Mouse (Mus musculus): ENCODE measurements at regions not wholly inside any gene's neighbourhood (a gene's known extent, or its start where the extent isn't known, plus 50 kb on each side); places are given as distances from the start of the nearest gene placed in this dataset.

DNA sequence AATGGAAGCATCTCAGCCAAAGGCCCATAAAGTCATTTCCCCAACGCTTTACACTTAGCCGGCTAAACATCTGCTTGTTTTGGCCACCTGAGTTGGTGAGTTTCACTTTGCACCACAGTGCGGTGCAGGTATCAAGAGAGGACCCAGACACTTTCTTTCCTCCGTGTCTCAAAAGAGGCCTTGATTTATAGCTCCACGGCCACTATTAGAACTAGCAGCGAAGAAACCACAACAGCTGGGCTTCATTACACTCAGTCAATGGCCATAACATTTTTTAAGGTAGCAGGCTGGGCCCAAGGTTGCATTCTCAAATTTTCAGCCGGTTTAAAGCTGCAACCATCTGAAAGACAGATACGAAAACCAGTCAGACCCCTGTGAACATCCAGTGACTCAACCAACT, 103.4 kb downstream of the Mreg start:
- peak; percentile 22 for DNase-seq (ENCODE audit: low read depth)

DNA sequence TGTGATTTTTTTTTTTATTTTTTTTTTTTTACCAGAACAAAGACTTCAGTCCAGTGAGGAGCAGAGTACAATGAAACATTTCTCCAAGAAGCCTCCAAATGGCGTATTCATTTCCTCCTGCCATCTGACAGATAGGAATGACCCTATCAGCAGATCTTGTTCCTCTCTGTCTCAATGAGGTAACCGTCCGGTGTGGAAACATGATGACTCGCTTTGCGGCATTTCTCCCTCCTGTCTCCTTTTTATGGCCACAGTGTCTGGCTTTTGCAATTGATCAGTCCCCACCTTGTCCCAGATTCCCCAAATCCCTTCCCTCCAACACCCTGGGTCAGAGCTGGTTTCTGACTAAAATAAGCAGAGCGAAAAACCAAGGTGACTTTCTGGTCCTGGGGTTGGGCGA, 105.0 kb downstream of the Mreg start:
- DNase-seq (ENCODE audit: low read depth) = no peak

DNA sequence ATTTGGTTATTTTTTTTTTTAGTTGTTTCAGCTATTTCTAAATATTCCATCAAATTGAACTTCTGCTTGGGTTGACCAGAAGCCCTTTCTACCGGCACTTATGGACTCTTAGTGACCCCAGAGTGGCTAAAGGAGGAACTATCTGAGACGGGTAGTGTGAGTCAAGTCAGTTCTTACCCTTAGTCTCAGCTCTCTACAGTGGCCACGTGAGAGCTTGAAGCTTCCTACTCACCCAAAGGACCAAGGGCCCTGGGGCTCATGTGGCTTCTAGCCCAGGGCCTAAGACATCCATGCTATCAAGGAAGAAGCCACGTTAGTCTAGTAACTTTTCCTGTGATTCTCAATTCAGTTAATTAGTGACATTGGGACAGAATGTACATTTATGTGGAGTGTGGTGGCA, 105.5 kb downstream of the Mreg start:
- DNase-seq (ENCODE audit: low read depth) = no peak

DNA sequence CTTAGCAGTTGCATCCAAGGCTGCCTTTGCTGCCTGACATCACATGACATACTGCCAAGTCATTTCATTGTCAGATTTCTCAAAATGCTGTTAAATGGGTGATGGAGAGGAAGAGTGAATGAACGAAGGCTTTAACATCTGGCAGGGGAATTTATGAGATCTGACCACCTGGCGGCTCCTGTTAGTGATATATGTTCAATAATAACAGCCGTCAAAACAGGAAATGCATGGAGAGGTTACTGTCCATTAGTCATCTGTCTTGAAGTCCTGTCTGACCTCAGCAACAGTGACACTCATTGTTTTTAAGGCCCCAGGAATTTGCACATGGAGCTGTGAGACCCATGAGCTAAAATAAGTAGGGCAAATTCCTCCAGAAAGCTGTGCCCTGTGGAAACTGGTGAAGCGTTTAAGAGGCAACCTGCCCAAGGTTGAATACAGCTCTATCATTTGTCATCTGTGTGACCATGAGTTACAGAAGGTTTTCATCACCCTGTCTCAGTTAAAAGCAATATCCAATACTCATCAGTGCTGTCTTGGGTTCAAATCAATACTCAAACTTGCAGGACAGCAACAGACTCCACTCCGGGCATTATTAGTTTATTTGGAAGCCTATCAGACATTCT, 106.6 kb downstream of the Mreg start:
- peak; percentile 19 for DNase-seq (ENCODE audit: low read depth)

DNA sequence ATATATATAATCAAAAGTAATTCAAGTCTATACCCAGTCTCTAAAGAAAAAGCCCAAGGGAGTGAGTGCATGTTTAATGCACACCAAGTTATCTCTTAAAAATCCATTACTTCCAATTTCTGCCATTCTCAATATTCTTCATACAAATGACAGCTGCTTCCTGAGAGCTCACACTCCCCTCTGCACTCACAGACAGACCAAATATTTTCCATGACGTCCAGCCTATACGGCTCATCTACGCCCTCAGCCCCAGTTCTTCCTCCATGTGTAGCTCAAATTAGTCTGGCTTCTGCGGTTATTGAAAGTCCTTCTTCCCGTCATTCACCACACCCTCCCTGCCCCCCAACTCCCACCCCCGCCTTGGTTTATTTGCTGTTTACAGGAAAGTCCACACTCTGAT, 108.1 kb downstream of the Mreg start:
- DNase-seq (ENCODE audit: low read depth) = no peak

DNA sequence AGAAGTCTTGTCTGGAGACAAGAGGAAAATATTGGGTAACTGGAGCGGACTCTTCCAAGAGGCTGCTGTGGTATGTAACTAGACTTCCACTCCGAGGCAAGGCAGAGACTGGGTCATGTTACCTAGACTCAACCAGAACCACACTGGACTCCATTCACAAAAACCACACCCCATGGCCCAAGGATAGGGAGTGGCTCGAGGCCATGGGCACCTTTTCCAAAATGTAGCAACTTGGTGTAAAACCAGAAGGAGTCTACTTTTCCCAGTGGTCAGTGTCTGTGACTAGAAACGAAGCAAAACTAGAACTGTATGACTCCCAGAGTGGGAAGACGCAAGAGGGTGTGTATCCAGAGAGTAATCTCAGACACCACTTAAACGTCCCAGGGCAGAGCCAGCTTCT, 108.7 kb downstream of the Mreg start:
- peak; percentile 40 for DNase-seq (ENCODE audit: low read depth)

DNA sequence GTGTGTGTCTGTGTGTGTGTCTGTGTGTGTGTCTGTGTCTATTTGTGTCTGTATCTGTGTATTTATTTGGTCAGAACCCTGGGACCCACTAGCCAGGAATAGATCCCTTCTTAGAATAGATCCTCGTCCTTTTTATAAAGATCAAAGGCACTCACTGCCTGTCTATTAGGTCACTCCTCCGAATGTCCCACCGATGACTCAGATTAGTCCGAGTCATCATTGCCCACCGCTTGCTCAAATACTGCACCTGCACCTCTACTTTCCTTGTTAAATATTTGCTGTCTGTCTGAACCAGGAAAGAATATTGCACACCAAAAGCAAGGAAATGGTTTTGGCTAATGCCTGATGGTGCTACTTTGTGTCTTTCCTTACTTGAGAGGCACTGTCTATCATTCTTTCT, 112.7 kb downstream of the Mreg start:
- DNase-seq (ENCODE audit: low read depth) = no peak

DNA sequence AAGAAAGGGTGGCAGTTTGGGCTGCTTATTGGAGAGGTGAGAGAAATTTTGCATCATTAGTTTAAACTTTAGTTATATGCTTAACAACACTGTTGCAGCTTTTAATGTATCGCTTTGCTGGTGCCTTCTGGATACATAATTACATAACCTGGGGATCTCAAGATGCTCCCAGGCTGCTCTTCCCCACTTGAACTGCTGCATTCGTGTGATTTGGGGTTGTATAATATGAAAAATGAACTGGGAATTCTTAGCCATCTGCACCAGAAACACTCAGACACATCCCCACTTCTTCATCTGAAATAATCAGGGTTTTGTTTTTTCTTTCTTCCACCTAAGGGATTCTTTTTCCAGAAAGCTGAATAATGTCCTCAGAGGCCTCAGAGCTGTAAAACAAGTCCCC, 120.8 kb downstream of the Mreg start:
- DNase-seq (ENCODE audit: low read depth) = no peak

DNA sequence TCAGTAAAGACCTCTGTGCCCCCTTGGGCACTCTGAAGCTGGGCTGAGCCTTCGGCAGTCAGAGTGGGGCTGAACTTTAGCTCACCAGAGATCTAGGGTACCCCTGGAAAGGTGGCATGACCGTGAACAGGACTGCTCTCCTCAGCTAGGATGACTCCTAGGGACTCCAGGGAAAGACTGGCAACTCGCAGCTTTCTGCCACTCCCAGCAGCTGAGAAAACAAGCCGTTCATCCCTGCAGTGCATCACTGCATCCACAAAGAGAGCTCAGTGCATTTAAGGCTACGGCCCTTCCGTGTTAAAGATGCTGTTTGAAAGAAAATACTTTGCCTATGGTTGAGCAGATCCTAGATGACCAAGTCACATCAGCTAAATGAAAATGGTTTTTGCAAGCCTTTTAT, 126.4 kb downstream of the Mreg start:
- DNase-seq (ENCODE audit: low read depth) = no peak

DNA sequence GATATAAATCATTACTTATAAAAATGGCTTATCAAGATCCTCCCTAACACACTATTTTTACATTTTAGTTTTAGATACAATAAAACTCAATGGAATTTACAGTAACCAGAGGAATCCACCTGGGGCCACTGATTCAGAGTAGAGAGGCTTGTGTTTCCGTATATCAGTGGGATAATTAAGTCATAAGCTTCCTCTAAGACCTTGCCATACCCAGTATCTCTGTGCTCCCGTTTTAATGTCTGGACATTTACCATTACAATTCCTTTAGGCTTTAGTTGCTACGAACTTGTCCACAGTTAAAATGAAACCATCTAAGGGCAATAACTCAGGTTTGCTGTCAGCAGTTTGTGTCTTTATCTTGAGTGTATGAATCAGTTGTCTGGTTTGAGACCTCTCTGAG, 127.9 kb downstream of the Mreg start:
- DNase-seq (ENCODE audit: low read depth) = no peak

DNA sequence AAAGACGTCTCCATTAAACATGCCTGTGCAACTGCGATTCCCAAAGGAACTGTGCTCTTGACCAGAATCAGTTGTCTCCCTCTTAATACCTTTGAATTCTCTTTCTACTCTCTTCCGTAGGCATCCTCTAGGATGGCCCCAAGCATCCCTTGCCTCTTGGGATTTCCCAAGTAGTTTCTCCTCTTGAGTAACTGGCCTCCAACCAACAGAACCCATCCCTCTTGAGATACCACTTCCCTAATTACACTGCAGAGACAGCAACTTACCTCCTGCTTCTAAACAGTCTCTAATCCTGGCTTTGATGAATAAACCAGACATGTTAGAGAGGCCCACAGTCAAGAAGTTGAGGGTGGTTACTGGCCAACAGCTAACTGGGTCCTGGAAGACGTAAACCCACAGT, 129.7 kb downstream of the Mreg start:
- DNase-seq (ENCODE audit: low read depth) = no peak

DNA sequence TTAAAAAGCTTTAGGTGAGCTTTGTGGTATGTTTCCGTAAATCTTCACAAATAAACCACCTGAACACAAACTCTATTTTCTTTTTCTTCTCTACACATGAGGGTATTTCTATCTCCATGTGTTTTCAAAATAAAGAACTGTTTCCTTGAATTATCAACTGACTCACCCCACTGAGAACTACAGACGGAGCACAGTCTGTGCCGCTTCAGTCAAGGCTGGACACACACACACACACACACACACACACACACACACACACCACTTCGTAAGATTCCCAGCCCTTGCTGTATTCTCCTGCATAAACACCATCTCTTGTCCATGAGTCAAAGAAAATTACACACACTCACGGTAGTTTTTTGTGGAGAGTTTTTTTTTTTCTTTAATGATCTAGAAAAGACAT, 130.3 kb downstream of the Mreg start:
- no peak for DNase-seq (ENCODE audit: low read depth)

DNA sequence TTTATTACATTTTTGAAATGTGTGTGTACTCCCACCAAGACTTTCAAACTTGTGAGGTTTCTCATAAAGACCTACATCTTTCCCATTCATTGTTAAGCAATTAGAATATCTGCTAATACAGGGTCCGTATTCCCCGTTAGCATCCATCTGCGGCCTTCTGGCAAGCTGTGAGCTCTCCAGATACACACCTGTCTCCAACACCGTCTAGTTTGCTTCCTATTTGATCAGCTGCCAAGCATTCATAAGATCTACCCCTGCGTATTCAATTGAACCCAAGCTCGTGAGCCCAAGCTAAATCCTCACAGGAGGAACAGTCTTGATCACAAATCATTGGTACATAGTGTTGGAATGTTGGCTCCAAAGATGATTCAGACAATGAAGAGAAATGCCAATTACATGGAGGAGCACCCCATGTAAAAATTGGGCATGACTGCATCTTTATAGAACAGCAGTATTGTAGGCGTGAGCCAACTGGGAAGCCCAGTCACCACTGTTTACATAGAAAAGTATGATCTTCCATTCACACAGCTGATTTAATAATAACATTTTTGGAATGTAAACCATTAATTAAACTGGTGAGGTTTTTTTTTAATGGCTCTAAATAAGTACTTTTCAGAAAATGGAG, 133.1 kb downstream of the Mreg start:
- no peak for DNase-seq (ENCODE audit: low read depth)

DNA sequence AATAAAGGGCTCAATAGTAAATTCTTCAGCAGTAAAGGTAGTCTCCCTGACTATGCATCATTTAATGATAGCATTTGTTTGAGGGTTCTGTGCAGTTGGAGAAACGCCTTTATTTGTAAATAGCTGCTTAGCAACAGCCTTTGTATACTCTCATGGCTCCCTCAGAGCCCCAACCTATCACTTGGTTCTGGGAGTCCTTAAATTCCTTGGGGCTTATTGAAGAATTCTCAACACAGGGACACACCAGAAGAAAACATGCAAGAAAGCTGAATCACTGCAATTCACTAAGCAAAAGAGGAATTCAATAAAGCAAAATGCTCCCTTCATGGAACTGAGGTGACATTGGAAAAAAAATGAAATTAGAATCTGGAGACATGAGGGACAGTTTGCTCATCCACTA, 135.8 kb downstream of the Mreg start:
- DNase-seq (ENCODE audit: low read depth) = no peak

DNA sequence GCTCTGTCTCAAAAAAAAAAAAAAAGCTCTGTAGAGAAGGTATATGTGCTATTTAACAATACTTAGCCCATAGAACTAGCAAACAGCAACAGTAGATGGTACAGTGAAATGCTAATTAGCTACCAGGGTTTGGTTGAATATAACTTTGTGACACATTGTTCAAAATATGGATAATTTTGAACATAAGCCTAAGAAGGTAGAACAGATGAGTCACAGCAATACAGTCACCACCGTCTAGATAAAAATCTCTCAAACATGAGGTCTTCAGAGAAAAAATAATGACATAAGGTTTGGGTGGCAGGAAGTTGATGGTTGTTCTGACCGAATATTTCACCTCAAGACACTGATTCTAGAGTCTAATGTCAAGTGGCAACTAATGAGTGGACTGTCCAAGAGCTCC, 136.6 kb downstream of the Mreg start:
- no peak for DNase-seq (ENCODE audit: low read depth)

DNA sequence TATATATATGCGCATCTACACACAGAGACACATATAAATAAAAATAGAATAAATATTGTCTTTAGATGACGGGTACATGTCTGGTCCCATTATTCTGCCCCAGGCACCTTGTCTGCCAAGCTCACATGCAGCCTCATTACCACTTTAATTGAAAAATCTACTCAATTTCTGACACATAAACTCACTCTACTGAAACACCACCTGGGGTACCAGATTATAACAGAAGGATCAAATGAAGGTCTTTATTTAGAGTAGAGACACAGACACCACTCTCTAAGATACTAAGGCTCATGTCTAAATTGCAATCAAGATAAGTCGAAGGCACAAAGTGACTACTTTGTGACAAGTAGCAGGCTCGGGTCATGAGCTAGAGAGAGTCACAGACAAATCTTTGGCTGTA, 138.9 kb downstream of the Mreg start:
- no peak for DNase-seq (ENCODE audit: low read depth)

DNA sequence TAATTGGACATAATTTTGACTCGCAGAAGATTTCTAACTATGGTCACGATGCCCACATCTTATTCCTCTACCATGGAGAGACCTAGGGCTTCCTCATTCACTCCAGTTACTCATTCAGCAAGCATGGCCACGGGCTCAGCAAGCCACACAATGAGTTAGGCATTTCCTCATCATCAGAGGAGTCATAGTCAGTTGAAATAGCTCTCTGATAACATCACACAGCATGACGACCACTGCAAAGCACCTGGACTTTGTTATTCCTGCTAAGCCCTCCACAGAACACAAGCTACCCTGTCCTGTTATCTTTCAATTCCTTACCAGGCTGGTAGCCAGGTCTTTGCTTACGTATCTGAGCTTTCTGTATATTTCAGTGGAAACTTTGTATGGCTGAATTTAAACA, 141.6 kb downstream of the Mreg start:
- peak; percentile 36 for DNase-seq (ENCODE audit: low read depth)

DNA sequence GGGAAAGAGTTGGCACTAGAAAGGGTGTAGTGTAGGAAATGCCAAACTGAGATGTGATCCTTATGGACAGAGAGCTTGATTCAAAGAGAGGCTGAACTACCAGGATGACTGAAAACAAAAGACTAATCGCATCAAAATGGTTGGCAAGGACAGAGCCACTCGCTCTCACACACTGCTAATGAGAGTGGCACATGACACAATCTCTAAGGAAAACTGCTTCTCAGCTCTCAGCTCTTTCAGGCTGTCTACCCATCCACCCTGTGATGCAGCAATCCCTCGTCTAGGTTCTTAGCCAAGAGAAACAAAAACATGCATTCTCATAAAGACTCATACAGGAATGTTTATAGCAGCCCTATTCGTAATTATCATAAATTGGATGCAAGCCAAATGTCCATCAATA, 143.1 kb downstream of the Mreg start:
- peak; percentile 70 for DNase-seq (ENCODE audit: low read depth)

DNA sequence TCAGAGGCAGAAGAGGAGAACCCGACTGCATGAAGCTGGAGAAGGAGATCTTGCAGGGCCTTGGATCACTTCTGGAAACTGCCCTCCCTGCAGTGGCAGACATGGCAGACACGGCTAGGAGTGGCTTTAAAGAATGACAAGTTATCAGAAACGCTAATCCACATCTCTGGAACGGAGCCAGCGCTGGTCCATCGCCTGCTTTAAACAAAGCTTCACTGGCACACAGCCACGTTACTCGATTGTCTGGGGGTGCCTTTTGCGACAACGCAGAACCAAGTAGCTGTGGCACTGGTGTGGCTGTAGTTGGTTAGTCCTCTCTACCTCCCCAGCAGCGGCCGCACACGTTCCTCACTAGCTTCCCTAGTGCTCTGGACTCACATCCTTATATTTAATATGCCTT, 147.0 kb downstream of the Mreg start:
- DNase-seq (ENCODE audit: low read depth) = no peak

DNA sequence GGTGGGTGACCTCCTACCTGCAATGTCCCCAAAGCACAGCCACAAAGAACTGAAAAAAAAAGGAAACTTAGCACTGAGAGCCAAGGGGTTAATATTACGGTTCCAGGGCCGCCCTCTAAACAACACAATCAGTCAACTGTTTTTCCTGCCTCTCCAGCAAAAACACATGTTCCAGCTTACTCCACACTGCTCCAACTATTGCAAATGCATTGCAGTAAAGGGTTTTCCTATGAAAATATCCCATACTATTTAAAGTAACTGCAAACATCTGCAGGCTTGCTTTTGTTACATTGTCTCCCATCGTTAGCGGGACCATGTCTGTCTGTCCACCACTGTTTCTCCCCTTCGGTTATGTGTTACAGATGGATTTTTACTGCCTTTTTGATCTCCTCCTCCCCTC, 151.7 kb downstream of the Mreg start:
- DNase-seq (ENCODE audit: low read depth) = no peak

DNA sequence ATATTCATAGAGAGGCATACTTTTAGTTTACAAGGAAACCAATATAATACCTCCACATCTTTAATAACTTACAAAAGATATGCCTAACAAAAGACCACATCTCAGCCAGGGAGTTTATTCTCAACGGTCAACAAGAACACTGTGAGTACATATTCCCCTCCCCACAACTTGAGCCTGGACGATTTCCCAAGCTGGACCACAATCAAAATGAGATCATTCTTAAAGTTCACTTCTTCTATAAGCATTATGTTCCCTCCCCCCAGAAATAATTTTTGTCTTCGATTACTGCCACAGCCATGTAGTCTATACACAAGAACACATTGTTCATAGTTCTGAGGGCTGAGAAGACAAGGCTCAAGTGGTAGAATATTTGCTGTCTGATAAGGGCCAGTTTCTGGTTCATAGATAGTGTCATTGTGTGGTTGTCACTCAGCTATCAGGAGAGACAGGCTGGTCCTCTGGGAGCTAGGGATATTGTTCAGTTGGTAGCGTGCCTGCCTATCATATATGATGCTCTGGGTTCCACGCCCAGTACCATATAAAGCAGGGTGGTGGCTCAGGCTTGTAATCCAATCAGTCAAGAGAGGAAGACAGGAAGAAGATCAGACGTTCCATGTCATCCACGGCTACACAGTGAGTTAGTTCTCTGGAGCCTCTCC, 153.9 kb downstream of the Mreg start:
- no peak for DNase-seq (ENCODE audit: low read depth)

DNA sequence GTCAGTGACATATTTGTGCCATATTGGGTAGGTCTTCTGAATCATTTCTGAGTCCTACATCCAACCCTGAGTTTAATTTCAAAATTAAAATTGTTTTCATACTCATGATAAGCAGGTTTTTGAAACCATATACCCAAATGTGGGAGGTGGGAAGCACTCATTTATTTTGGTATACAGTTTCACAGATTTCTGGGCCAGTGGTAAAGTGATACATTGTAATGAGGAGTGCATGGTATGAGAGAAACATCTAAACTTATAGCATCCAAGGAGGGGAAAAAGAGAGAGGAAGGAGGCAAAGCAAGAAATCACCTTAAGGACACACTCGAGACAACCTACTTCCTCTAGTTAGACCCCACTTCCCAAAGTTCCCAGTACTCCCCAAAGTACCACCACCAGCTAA, 157.6 kb downstream of the Mreg start:
- no peak for DNase-seq (ENCODE audit: low read depth)

DNA sequence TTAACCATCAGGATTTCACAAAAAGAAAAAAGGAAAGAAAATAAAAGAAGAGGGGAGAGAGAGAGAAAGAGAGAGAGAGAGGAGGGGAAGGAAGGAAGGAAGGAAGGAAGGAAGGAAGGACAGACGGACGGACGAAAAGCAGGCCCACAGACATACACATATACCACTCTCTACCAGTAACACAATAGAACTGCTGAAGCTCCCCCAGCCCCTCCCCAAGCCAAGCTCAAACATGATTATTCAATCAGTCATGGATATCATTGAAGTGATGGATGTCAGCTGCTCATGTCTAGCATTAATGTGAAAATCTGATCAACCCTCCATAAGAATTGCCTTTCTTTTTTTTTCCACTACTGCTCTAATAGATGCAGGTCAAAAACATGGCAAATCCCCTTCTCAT, 161.2 kb downstream of the Mreg start:
- DNase-seq (ENCODE audit: low read depth) = no peak

DNA sequence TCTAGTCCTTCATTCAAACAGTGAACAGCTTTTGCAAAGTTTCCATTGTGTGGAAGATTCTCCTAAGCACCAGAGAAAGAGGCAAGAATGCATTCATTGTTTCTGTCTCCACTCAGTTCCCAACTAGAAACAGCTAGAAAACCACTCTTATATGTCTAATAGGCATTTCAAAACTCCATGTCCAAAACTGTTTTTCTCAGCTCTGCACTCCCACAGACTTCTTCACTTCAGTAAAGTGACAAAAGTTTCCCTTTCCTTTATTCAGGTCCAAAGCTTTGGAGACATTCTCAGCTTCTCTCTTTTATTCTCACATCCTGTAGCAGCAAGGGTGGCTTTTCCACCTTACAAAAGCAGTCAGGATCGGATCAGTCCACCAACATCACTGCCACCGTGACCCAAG, 166.0 kb downstream of the Mreg start:
- DNase-seq (ENCODE audit: low read depth) = no peak

All from fibroblast of lung, adult 2 months (primary cell).